ENCODE assay signal across 19 mouse cellular contexts in the genomic region with DNA sequence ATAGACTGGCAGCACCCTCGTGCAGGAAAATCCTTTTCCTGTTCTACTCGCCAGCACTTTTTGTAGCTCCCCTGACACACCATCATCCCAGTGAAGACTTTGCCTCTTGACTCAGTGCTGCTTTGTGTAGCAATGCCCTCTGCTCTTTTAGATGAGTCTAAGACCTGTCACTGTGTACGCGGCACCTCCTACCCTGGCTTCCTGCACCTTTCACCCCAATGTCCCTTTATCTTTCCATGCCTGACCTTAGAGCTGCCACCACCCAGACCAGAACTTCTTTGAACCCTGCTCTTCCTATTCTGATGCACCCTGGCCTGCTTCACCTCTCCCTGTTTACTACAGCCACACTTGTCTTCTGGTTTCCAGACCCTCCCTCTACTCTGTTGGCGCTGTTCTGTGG. TPM values are rescaled to one million over a fixed set of nuclear protein-coding genes. Genes with fewer than 3 reads are reported as not detected.
DNase-seq lines count a peak whose midpoint lies in the region; ATAC-seq and TF ChIP-seq lines count a peak whose summit lies in the region.
"Had no signal": no experiment of that assay in that cellular context is flagged by ENCODE, and none has a peak within 500 bp of the region (broad histone marks: within the 10 kb centered on the region; RNA-seq: fewer than 3 reads in every experiment).

No protein-coding gene starts in this region.

- no peak overlapping the region for H3K9ac ChIP-seq in heart, adult 2 months (ENCODE audit: low read depth, low read length)
- H3K9ac ChIP-seq in limb, embryonic 11.5 days (ENCODE audit: low read length), result peak overlapping the region; percentile 14; the same call in 1 of the 2 replicates
- H3K9ac ChIP-seq in liver, embryonic 11.5 days (ENCODE audit: low read depth, low read length), result no peak overlapping the region
- no peak overlapping the region for H3K9ac ChIP-seq in stomach, postnatal 0 days (ENCODE audit: low read length)
- H3K9ac ChIP-seq: heart, embryonic 13.5 days; lung, embryonic 14.5 days; midbrain, embryonic 15.5 days had no signal

- peaks cover 10% of the 10 kb centered on the region for H3K79me2 ChIP-seq in heart, adult 2 months (replicated peaks; ENCODE audit: control insufficient read depth, insufficient read depth, low read length)

- H3K4me2 ChIP-seq in limb, embryonic 11.5 days (ENCODE audit: low read depth, severe bottlenecking), result no peak overlapping the region
- peak overlapping the region; percentile 24 for H3K4me2 ChIP-seq in liver, embryonic 11.5 days
- no peak overlapping the region for H3K4me2 ChIP-seq in stomach, postnatal 0 days (replicated peaks; ENCODE audit: low read depth)
- H3K4me2 ChIP-seq: heart, embryonic 13.5 days; lung, embryonic 14.5 days; midbrain, embryonic 15.5 days had no signal

- intact Hi-C loops in heart, adult 2 months (cut with DNase I), result no loop called here
- intact Hi-C loops in heart, postnatal 25 days (cut with DNase I), result no loop called here

- TF ChIP-seq POLR2A in heart, adult 2 months (IDR thresholded peaks at IDR 0.05; ENCODE audit: insufficient read depth, low read depth, low read length), result no peak

- TF ChIP-seq EP300 in heart, adult 2 months (IDR thresholded peaks at IDR 0.05; ENCODE audit: insufficient read depth, low read depth, low read length), result no peak
- TF ChIP-seq EP300 in stomach, postnatal 0 days (optimal IDR thresholded peaks at IDR 0.05), result no peak

- no peak for DNase-seq in heart, adult 2 months
- no peak for DNase-seq in heart, postnatal 25 days (ENCODE audit: low spot score)
- DNase-seq in limb, embryonic 11.5 days (ENCODE audit: low spot score), result no peak
- no peak for DNase-seq in limb, embryonic 10.5 days (ENCODE audit: low spot score)
- no peak for DNase-seq in liver, embryonic 11.5 days (ENCODE audit: low spot score)
- DNase-seq in stomach, postnatal 0 days (ENCODE audit: low spot score), result no peak
- DNase-seq in left cerebral cortex, adult 8-10 months (ENCODE audit: low spot score in 2 of 2), result no peak
- DNase-seq: cerebellum, postnatal 25 days; gastrocnemius, postnatal 10 days; layer of hippocampus, adult 9-11 months; lung, embryonic 14.5 days; right cerebral cortex, postnatal 25 days had no signal

- peaks cover 4% of the 10 kb centered on the region for H3K36me3 ChIP-seq in heart, adult 2 months (ENCODE audit: control insufficient read depth, insufficient read depth, low read length)
- no peaks in the 10 kb centered on the region for H3K36me3 ChIP-seq in limb, embryonic 11.5 days (ENCODE audit: control insufficient read depth, insufficient read depth, low read length)
- H3K36me3 ChIP-seq in limb, embryonic 10.5 days, result no peaks in the 10 kb centered on the region
- H3K36me3 ChIP-seq in liver, embryonic 11.5 days (ENCODE audit: control insufficient read depth, insufficient read depth, low read length), result no peaks in the 10 kb centered on the region
- H3K36me3 ChIP-seq in stomach, postnatal 0 days (ENCODE audit: control insufficient read depth, insufficient read depth, low read length), result no peaks in the 10 kb centered on the region
- H3K36me3 ChIP-seq: embryonic facial prominence, embryonic 10.5 days; heart, embryonic 13.5 days; hindbrain, embryonic 10.5 days; midbrain, embryonic 15.5 days had no signal

- peaks cover 7% of the 10 kb centered on the region for H3K4me1 ChIP-seq in heart, adult 2 months (ENCODE audit: control insufficient read depth, insufficient read depth, low read length)
- H3K4me1 ChIP-seq in limb, embryonic 11.5 days (ENCODE audit: control insufficient read depth, insufficient read depth, low read length), result peaks cover 5% of the 10 kb centered on the region; the same call in 1 of the 2 replicates
- H3K4me1 ChIP-seq in limb, embryonic 10.5 days, result peaks cover 13% of the 10 kb centered on the region
- H3K4me1 ChIP-seq in liver, embryonic 11.5 days (replicated peaks; ENCODE audit: control insufficient read depth, insufficient read depth, low read length), result peaks cover 17% of the 10 kb centered on the region
- peaks cover 4% of the 10 kb centered on the region for H3K4me1 ChIP-seq in stomach, postnatal 0 days (replicated peaks; ENCODE audit: control insufficient read depth, insufficient read depth)

- no peaks in the 10 kb centered on the region for H3K27me3 ChIP-seq in heart, adult 2 months (ENCODE audit: control insufficient read depth, insufficient read depth, low read length)
- H3K27me3 ChIP-seq in limb, embryonic 11.5 days (ENCODE audit: control insufficient read depth, insufficient read depth, low read length), result no peaks in the 10 kb centered on the region
- H3K27me3 ChIP-seq in limb, embryonic 10.5 days (ENCODE audit: low read depth, poor library complexity, severe bottlenecking), result no peaks in the 10 kb centered on the region
- no peaks in the 10 kb centered on the region for H3K27me3 ChIP-seq in liver, embryonic 11.5 days (replicated peaks; ENCODE audit: control insufficient read depth, insufficient read depth, low read length)
- no peaks in the 10 kb centered on the region for H3K27me3 ChIP-seq in stomach, postnatal 0 days (ENCODE audit: control insufficient read depth, insufficient read depth, low read length)
- H3K27me3 ChIP-seq: heart, embryonic 13.5 days; midbrain, embryonic 15.5 days had no signal

- H3K27ac ChIP-seq in heart, adult 2 months, result peak overlapping the region; percentile 8; the same call in 1 of the 2 replicates
- no peak overlapping the region for H3K27ac ChIP-seq in limb, embryonic 11.5 days (replicated peaks; ENCODE audit: low read depth, low read length)
- H3K27ac ChIP-seq in limb, embryonic 10.5 days, result no peak overlapping the region
- peak overlapping the region; percentile 47 for H3K27ac ChIP-seq in liver, embryonic 11.5 days (ENCODE audit: low read depth, low read length)
- H3K27ac ChIP-seq in stomach, postnatal 0 days (replicated peaks), result peak overlapping the region; percentile 70
- H3K27ac ChIP-seq: embryonic facial prominence, embryonic 10.5 days; heart, embryonic 13.5 days; hindbrain, embryonic 10.5 days; macrophage; midbrain, embryonic 15.5 days had no signal

- 41% methylated on average over 5 of the region's 5 CpGs for WGBS in heart, adult 2 months
- 71% methylated on average over 5 of the region's 5 CpGs for WGBS in limb, embryonic 11.5 days
- WGBS in limb, embryonic 10.5 days, result 70% methylated on average over 5 of the region's 5 CpGs
- WGBS in liver, embryonic 11.5 days, result 54% methylated on average over 5 of the region's 5 CpGs
- 69% methylated on average over 5 of the region's 5 CpGs for WGBS in stomach, postnatal 0 days

- no peak overlapping the region for H3K4me3 ChIP-seq in heart, adult 2 months
- H3K4me3 ChIP-seq in limb, embryonic 11.5 days (ENCODE audit: low read depth, low read length), result no peak overlapping the region
- no peak overlapping the region for H3K4me3 ChIP-seq in limb, embryonic 10.5 days
- H3K4me3 ChIP-seq in liver, embryonic 11.5 days (ENCODE audit: low read depth, low read length), result no peak overlapping the region
- no peak overlapping the region for H3K4me3 ChIP-seq in stomach, postnatal 0 days (ENCODE audit: low read depth, low read length)
- H3K4me3 ChIP-seq: embryonic facial prominence, embryonic 10.5 days; erythroblast, embryonic 14.5 days; heart, embryonic 13.5 days; hindbrain, embryonic 10.5 days; midbrain, embryonic 15.5 days had no signal

- H3K9me3 ChIP-seq in limb, embryonic 11.5 days (ENCODE audit: control insufficient read depth, low read length), result no peaks in the 10 kb centered on the region
- no peaks in the 10 kb centered on the region for H3K9me3 ChIP-seq in limb, embryonic 10.5 days (replicated peaks)
- H3K9me3 ChIP-seq in liver, embryonic 11.5 days (ENCODE audit: control insufficient read depth, low read length), result no peaks in the 10 kb centered on the region
- no peaks in the 10 kb centered on the region for H3K9me3 ChIP-seq in stomach, postnatal 0 days (ENCODE audit: control insufficient read depth, low read length)
- H3K9me3 ChIP-seq: embryonic facial prominence, embryonic 10.5 days; heart, embryonic 13.5 days; hindbrain, embryonic 10.5 days; midbrain, embryonic 15.5 days had no signal

- no peak for TF ChIP-seq CTCF in heart, adult 2 months (IDR thresholded peaks at IDR 0.05)
- TF ChIP-seq CTCF in stomach, postnatal 0 days (IDR thresholded peaks at IDR 0.05; ENCODE audit: low read depth), result no peak

- no peak for ATAC-seq in limb, embryonic 11.5 days (ENCODE audit: insufficient number of reproducible peaks, low FRiP score, low TSS enrichment, low read depth)
- ATAC-seq in liver, embryonic 11.5 days (replicated peaks; ENCODE audit: low FRiP score), result peak; percentile 35; the same call in 1 of the 2 replicates
- peak; percentile 70 for ATAC-seq in stomach, postnatal 0 days (ENCODE audit: low FRiP score, low TSS enrichment)
- ATAC-seq: forebrain, embryonic 16.5 days; midbrain, embryonic 15.5 days had no signal

RNA-seq across cellular contexts. Expression of a gene that starts 4.8 kb away (rescaled TPM):
- 100 to 1,000 TPM; 123 to 149 TPM for total RNA-seq in heart, adult 2 months (2021)
- 64.2 and 131 TPM in 2 replicates for polyA plus RNA-seq in heart, adult 2 months (2012; rRNA removed)
- 100 to 1,000 TPM; 128 to 129 TPM for total RNA-seq in heart, postnatal 25 days (2021)
- polyA plus RNA-seq in limb, embryonic 11.5 days (2014; fragmentation: Nextera tagmentation; extraction: Ambion mirVana), result 89.5 and 90.5 TPM in 2 replicates
- polyA plus RNA-seq in limb, embryonic 10.5 days (2016; fragmentation: Nextera tagmentation; extraction: Ambion mirVana), result 96.8 and 106 TPM in 2 replicates
- 110 and 122 TPM in 2 replicates for polyA plus RNA-seq in liver, embryonic 11.5 days (2014; fragmentation: Nextera tagmentation; extraction: Ambion mirVana)
- polyA plus RNA-seq in stomach, postnatal 0 days (2015; fragmentation: Nextera tagmentation; extraction: Ambion mirVana), result 168 and 169 TPM in 2 replicates
- 10 to 100 TPM; 63.7 to 73.2 (median 67.6) TPM for total RNA-seq in left cerebral cortex, adult 8-10 months (2022)

RNA-seq across cellular contexts. Expression of a gene that starts 4.9 kb away (rescaled TPM):
- total RNA-seq in heart, adult 2 months (2021), result 10 to 100 TPM; 15.3 to 16.6 TPM
- polyA plus RNA-seq in heart, adult 2 months (2012; rRNA removed), result 9.3 and 12.3 TPM in 2 replicates
- total RNA-seq in heart, postnatal 25 days (2021), result 10 to 100 TPM; 16.3 to 16.7 TPM
- polyA plus RNA-seq in limb, embryonic 11.5 days (2014; fragmentation: Nextera tagmentation; extraction: Ambion mirVana), result 11.4 and 13.6 TPM in 2 replicates
- polyA plus RNA-seq in limb, embryonic 10.5 days (2016; fragmentation: Nextera tagmentation; extraction: Ambion mirVana), result 10.4 and 13.4 TPM in 2 replicates
- 16.8 and 18.1 TPM in 2 replicates for polyA plus RNA-seq in liver, embryonic 11.5 days (2014; fragmentation: Nextera tagmentation; extraction: Ambion mirVana)
- 8.3 and 8.4 TPM in 2 replicates for polyA plus RNA-seq in stomach, postnatal 0 days (2015; fragmentation: Nextera tagmentation; extraction: Ambion mirVana)
- total RNA-seq in left cerebral cortex, adult 8-10 months (2022), result 10 to 100 TPM; 19.1 to 21.9 (median 19.8) TPM

Comparison
In these comparisons a context has a peak if more than half of its experiments do, and no peak if none do; other contexts are left out.
1. H3K27ac ChIP-seq: peak in heart, adult 2 months (single experiment), liver, embryonic 11.5 days (single experiment) and stomach, postnatal 0 days (single experiment); none in limb, embryonic 11.5 days (single experiment) and limb, embryonic 10.5 days (single experiment).